Mouse (Mus musculus) thymus, postnatal 0 days (tissue): Measurements from ENCODE around the gene Rasgrp1. TPM values are rescaled to one million over a fixed set of nuclear protein-coding genes. Genes with fewer than 3 reads are reported as not detected.

Experiments
- DNase-seq: peaks from one replicate; pipeline ENCODE4 v3.0.0-alpha.2; 2015; ENCODE audit warnings: low spot score
- polyA plus RNA-seq: library from polyadenylated mRNA; unstranded; fragments of >200 nt; fragmentation: Nextera tagmentation; extraction: Ambion mirVana; gene quantifications from 2 replicates; pipeline ENCODE4 v1.2.1, GENCODE M21; 2015

The Rasgrp1 gene
- 79.2 and 90.0 TPM in 2 replicates for polyA plus RNA-seq

DNA sequence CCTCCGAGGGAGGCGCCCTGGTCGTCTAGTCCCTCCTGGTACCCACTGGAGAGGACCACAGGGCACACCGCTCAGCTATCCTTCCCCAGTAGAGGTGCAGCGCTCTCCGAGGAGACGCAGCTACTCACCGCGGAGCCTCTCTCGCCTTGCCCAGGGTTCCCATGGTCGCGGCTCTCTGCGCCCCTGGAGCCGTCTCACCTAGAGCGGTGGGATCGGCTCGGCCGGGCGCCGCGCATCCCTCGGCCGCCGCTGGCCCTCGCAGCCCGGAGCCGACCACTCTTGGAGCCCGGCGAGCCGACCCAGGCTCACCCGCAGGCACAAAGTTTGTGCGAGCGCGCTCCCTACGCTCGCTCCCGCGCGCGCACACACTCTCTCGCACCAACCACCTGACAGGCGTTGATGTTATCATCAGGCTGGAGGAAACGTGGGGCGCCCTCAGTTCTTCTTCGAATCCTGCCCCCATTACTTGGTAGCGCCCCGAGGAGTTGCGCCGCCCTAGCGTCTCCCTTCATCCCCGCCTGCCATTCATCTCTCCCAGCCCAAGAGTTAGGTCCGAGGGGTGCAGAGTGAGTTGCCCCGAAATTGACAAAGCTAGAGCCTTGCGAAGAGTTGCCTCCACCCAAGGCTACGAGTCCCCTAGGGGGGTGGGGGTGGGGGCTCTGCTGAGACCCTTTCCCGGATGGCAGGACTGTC is at the start of gene Rasgrp1:
Gene Rasgrp1 (minus strand): TSS at position 455 of the 693 bp plus-strand sequence.
- DNase-seq, result peak; percentile 93

DNA sequence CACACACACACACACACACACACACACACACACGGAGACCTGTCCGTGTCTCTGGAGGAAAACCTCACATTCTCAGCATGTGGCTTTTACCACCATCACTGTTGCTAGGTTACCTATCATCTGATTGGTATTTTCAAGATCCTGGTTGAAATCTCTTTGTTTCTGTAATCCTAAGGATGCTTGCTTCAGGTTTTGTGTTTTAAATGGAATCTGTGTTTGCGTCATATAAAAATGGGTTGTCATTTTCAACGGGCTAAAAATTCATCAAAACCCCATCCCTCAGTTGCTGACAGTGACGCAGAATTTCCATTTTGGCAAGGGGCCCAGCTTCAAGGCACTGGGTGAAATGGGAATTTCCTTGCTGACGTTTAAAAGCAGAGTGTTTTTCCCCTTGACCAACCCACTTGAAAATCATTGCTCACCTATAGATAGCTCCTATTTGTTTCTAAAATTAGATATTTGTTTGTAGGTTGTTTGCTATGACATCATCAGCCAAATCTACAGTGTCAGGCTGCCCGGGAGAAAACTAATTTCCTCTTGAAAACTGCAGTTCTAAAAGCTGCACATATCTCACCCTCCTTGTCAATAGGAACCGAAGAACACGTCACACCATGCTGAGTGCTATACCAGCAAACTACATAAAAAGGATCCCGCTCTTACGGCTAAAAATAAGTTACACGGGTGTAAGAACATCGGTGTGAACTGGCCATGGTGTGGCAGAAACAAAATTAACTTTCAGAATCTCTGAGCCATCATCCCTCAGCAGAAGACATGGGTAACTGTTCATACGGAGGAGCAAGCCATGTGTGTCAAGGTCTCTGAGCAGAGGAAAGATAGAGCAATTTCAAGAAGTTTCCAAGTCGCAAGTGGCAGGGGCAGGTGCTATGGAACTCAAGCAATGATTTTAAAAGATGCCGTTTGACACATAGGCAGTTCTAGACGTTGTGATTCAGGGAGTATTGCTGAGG is 47.4 kb upstream of the Rasgrp1 start:
- DNase-seq, result no peak

DNA sequence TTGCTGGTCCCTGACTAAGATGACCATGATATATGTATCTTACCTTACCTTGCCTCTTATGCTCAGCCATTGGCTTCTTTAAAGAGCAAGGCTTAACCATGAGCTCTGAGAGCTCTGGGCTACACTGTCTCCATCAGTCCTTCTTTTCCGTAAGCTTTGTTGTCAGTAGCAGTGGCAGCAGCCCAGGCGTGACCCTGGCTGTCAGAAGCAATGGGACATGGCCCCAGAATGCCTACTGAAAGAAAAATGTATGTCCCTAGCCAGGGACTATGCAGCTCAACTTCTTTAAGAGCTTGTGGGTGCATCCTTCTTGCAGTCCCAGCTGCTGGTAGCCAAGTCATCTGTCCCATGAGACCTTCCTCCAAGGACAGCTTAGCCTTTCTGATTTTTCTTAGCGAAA is 46.7 kb upstream of the Rasgrp1 start:
- DNase-seq, result no peak

DNA sequence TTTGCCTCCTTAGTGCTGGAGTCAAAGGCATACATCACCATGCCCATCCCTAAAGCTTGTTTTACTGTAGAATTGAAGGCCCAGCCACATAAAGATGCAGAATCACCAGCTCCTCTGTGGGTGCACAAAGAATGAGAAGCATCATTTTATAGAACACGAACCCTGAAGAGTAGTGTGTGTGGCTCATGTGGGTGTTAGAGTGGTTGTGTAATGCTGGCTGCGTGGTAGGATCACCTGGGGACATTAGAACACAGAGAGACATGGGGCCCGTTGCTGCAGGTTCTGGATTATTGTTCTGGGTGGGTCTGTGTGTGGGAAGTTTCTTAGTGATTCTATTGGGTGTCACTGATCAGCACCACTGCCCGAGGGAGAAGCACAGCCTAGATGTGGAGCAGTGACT is 45.3 kb upstream of the Rasgrp1 start:
- no peak for DNase-seq

DNA sequence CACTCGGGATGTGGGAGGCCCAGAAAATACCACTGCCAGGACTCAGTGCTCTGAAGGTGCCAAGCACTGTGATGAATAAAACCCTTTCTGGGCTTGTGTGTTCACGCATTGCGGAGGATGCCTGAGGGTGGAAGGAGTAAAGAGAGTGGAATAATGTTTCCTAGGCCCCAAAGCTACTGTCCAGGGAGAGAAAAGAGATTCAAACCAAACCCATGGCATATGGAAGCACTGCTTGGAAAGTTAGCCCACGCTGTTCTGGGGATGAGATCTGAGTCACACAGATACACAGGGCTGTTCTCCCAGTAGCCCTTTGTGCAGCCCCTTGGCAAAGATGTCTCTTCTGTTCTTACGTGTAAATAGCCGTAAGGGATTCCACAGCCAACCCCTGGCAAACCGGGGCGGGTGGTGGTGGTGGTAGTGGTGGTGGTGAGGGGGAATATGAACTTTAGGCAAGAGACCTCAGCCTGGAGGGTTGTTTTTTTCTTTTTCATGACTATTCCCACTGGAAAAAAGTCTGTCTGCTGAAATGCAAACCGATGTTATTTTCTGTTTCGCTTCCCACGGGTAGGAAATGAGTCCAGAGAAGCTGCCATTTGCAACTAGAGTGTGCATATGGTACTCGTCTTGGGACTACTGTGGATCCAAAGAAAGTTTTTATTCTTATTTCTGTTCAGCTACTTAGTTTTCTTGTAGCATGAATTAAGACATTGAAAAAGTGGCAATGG is 44.3 kb upstream of the Rasgrp1 start:
- no peak for DNase-seq

DNA sequence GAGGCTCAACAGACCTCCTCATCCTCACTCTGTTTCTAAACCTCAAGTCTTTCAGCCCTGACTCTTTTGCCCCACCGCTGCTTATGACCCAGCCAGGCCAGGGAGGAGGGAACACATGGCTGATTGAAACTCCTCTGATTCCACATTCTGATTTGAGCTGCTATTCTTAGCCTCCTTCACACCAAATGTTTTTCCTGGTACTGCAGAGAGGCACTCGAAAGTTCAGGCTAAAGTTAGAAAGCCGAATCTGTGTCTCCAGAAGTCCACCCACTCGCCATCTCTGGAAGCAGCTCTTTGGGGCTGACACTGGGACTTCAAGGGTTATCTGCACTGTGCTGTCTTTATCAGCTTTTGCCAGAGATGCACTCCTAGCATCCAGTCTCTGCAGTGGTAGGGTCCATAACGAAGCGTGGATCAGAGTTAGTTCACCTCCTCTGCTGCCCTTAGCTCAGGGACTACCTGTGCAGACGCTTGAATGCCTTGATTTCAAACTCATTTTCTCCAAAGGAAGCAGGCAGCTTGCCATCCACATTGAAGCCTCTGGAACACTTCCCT is 43.3 kb upstream of the Rasgrp1 start:
- no peak for DNase-seq

DNA sequence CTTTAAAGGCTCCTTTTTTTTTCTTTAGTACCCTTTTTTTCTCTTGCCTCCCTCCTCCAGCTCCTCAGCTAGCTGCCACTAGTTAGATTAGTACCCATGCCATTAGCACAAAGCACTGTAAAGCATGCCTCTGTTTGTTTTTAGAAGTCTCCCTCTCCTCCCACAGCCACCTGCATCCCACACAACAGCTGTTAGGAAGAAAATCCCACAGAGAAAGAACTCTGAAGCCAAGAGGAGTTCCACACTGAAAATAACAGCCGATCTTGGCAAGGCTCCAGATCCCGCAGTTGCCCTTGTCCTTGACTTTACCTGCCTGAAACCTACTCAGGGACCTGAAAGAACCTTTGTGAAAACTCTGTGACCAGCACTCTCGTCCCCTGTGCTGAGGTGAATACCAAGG is 38.5 kb upstream of the Rasgrp1 start:
- no peak for DNase-seq

DNA sequence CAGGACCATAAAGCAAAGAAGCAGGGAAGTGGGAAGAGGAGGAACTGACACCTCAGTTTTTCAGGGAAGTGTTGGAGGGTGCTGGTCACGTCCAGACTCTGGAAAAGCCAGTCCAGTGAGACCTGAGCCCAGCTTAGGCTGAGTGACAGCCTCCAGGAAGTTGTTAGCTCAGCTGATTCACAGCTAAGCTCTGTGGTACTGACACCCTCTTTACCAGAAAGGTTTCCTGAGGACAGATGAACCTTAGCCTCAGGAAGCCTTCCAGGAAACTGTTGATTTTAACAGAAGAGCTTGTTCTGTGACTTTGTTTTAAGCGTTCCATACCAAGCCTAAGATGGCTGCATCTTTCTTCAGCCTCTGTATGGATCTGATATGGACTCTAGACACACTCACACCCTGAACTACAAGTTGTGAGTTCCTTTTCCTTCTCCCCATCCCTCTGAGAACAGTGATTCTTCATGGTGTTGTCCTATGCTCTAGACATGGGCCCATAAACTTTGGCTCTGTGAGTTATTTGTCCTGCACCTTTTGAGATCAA is 31.6 kb upstream of the Rasgrp1 start:
- DNase-seq, result peak; percentile 31

DNA sequence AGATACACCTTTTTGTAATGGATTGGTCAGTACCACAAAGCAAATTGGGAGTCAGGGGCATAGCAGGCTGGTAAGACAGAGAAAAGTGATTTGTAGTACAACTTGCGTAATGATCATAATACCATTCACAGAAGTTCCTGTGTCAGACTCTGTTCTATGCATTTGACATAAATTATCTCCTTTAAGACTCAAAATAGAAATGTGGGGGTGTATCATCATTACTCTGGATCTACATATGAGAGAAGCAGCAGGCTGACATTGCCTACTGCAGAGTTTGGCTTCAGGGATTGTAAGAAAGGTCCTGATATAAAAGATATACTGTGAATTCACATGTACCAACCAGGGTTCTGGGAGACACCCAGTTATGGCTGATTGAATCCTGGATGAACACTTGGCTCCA is 28.9 kb upstream of the Rasgrp1 start:
- no peak for DNase-seq

DNA sequence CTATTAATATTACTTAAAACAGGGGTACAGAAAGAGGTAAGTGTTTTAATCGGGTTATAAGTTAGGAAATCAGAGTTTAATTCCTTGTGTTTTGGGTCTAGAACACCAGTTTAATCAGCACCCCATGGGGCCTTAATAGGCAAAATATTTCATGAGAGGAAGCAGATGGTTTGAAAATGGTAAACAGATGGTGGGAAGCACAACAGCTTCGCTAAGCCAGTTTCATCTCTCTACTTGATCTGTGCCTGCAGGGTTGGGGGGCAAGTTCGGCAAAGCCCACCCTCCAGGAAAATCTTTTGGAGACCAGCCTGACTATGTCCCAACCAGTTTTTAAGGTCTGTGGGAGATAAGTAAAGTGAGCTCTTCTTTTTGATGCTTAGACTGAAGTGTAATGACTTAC is 23.7 kb upstream of the Rasgrp1 start:
- no peak for DNase-seq

DNA sequence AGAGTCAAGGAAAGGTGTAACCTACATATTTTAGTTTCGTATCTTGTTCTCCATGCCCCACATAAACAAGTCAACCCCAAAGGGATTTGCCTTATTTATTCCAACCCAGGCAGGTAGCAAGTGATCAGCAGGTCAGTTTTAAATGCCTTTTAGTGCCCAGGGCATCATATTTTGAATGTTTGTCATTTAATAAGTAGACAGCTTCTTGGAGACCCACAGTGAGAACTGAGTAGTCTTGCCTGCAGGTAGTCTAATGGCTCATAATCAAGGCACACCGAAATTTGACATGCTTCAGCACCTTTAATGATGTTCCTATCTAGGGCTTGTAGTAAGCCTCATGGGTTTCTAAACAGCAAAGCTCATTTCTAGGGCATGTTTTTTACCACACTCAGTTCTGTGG is 21.3 kb upstream of the Rasgrp1 start:
- DNase-seq, result no peak

DNA sequence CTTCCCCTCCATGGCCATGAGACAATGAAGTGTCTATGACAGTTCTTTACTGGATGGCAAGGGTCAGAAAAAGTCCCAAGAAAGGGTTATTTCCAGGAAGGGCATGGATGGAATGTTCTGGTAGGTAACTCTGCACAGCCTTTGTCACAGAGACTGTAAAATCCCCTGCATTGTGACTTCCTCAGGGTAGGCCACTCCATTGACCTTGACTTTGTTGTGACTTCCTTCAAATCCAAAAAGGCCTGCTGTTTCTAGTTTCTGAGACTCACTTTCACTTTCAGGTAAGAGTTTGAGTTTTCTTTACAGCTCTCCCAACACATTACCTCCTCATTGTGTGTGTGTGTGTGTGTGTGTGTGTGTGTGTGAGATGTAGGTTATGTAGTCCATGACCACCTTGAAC is 15.1 kb upstream of the Rasgrp1 start:
- no peak for DNase-seq

DNA sequence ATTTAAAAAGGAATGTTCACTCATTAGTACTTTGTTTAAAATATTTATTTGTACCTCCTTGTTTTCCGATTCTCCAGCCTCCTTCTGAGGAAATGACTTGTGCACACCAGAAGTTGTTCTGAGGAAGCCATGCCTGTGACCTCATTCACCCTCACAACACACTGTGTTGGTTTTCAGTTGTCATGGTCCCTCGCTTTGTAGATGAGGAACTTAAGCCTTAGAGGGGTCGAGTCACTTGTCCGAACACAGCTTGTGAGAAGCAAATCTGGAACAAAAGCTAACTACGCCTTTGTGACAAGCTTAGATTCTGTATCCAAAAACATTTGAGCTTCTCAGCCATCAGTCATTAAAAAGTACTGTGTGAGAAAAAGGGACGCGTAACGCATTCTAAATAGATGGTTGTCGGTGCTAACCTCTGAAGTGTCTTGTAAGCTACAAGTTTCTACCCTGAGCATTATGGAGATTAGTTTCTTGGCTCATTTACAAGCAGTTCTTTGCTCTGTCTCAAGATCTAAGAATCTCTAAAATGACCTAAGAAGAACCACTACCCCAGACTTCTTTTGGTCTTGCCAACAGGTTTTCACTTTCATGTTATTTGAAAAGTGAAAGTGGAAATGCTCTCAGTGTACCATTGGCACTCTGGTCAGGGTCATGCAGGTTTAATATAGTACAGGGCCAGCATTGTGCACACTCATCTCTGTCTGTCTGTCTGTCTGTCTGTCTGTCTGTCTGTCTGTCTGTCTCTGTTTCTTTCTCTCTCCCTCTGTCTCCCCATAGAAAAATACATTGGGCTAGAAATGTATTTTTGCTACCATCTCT is 9.7 kb upstream of the Rasgrp1 start:
- no peak for DNase-seq

DNA sequence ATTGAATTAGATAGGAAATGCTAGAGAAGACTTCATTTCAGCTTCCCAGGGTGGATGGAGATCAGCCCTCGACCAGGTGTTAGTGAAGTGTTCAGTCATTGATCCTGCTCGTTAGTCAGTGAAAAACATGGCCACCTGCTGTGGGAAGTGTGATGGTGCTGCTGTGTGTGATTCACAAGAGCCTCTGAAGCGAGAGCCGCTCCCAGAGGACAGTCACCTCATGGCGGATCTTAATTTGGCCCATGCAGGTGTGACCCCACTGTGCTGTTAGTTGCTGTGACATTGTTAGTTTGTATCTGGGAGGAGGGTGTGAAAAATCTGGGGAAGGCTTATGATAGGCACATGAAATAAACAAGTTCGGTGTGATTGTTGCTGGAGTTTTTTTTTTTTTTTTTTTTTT is 7.3 kb upstream of the Rasgrp1 start:
- peak; percentile 21 for DNase-seq

DNA sequence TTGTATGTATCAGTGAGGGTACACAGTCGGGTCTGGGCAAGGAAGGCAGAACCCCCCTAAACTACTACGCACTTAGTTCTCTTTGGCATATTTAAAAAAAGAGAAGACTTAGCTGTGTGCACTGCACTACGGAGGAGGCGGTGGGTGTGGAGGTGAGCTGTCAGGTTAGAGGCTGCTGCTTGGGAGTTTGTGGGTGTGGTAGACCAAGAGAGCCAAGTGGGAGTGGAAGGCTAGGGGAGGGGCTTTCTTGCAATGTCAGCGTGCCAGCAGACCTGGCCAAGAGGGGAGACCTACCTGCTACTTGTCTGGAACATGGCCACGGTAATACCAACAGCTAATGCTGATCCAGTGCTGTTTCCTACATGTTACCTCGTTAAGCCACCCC is 431 bp upstream of the Rasgrp1 start:
- DNase-seq, result no peak

DNA sequence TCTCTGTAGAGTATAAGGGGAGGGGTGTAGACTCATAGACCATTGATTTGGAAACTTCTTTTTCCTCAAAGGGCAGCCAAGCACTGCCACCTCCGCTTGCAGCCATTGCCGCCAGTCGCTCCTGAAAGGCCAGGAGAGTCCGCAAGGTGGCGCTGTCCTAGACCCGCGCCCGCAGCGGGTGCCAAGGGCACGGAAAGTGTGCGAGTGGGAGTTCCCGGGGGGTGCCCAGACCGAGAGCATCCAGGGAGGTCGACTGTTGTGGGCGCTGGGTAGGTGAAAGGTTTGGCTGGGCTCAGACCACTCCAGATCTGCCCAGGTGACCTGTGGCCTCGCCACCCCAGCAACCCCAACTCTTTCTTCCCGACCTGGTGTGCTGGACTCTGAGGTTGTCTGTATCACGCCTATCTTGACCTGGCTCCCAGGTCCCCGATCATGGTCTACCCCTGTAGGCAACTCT is 683 bp downstream of the Rasgrp1 start:
- peak; percentile 93 for DNase-seq

DNA sequence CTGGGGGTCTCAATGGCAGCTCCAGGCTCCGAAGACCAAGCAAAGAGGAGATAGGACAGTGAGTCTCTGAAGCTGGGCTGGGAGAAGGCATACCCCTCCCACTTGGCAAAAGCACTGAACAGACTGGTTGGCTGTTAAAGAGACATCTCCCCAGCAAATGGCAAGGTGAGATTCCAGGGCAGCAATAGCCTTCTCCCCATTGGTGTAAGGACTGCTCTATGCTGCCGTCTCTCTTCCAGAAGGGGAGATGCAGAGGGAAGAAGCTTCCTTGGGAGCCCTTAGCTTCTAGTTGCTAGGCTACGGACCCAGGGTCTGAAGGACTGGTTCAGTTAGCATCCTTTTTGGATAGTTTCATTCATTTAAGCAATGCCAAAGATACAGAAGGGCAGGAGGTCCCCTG is 4.3 kb downstream of the Rasgrp1 start:
- no peak for DNase-seq

DNA sequence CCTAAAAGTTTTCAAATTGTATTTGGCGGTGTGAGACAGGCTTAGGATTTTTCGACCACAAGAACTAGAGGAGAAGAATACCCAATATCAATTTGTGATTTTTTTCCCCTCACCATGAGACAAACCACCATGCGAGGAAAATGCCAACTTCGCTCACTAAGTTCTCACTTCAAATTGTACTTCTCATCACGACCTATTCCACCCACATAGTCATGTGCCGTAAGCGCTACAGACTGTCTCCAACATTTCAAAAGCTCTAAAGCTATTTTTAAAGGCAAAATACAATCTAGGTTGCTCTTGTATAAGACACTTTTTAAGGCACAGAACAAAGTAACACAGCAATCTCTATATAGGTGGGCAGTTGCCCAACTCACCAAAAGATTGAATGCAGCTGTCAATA is 4.9 kb downstream of the Rasgrp1 start:
- no peak for DNase-seq

DNA sequence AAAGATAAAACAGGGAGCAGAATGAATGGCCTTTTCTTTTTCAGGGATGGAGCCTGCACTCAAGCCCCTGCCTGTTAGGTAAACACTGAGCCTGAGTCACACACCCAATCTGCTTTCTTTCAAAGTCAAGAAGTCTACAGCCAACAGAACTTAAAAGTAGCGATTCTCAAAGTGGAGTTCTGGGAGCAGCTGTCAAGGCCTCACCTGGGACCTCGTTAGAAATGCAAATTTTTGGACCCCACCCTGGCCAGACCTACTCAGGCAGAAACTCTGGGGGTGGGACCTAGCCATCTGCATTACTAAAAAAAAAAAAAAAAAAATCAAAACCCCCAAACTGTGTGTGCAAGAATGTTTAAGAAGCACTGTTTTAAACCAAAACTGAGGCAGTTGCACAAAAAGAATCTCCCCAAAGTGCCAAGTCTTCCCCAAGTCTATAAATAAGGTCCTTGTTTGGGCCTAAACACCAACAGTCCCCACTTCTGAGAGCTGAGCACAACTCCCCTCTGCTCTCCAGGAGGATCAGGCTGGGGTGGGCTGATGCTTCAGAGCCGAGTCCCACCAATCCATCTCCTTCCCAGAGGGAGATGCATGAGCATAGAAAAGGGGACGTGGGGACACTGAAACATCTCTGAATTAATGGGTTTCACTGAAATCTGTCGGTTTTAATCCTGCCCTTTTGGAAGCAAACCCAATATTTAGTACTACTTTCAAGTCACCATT is 5.7 kb downstream of the Rasgrp1 start:
- DNase-seq, result no peak
